Mouse (Mus musculus) ES-Bruce4 (cell line): ENCODE measurements at regions not wholly inside any gene's neighbourhood (a gene's known extent, or its start where the extent isn't known, plus 50 kb on each side); places are given as distances from the start of the nearest gene placed in this dataset.

Experiments
- CTCF ChIP-seq: IDR thresholded peaks from one replicate; pipeline ENCODE4 v1.8.1; 2011; ENCODE audit warnings: low read depth, low read length
- EP300 ChIP-seq: IDR thresholded peaks from 2 replicates; pipeline ENCODE4 v1.6.1; 2011; ENCODE audit warnings: low read depth, low read length; ENCODE audit not compliant: insufficient read depth
- POLR2A ChIP-seq: IDR thresholded peaks from one replicate; pipeline ENCODE4 v1.8.1; 2011; ENCODE audit warnings: low read length; ENCODE audit not compliant: insufficient read depth

- TF ChIP-seq POLR2A (no peak), CTCF (no peak), EP300 (no peak)
These were observed 239.0 kb downstream of the Pmp22 start for GRCm38 (mm10) chr11:63367756-63368265.
